Mouse (Mus musculus) heart, adult 11 months (tissue): ENCODE measurements around the gene Fam71e2.

Experiments
- DNase-seq: peaks from one replicate; pipeline ENCODE4 v3.0.0; 2022

Fam71e2 gene

DNA sequence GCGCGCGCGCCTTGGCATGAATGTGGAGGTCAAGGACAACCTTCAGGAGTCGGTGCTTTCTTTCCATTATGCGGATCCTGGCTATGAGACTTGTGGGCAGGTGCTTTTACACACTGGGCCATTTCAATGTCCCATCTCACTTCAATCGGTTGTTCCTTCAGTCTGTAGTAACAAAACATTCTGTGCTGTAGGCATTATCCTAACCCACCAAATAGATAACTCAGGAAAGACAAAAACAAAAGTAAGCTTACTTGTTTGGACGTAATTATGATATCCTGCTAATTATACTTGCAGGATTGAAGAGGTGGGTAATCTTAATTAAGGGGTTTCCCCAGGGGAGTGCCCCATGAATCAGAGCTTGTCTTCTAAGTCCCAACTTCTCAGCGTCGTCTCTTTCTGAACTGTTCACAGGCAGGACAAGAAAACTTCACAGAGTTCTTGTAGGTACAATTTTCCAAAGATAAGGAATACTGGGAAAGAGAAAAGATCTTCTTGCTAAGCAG lies 32.0 kb downstream of the Fam71e2 start:
- DNase-seq, result no peak

DNA sequence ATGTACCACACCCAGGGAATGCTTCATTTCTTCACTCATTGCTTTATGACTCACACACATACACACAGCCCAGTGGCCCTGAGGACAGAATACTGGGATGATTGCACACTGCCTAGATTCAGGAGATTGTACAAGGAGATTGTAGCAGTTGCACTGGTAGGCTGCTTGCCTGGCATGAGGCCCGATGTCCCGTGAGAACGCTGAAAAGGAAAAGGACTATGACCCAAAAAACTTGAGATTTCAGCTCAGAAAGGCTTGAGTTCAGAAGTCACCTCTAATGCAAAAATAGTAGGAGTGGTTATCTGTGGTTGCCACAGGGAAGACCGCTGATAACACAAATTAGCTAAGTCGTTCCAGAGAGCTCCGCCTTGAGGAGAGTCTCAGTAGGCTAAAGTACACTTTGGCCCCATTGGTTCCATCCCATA lies 38.1 kb downstream of the Fam71e2 start:
- DNase-seq, result no peak

DNA sequence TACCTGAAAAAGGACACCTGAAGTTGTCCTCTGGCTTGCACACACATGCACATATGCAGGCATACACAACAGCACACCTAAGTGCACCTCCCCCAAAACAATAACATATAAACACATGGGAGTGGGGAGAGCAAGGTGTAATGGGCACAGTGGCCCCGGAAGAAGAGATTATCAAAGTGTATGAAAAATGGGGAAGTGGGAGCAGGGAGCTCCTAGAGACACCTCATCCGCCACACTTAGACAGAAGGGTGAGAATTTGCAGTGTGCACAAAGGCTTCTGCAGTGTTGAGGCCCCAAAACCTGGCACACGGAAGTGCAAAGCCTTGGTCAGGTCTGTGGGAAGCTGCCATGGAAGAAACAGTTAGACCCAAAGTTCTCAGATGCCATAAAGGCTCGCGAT lies 40.0 kb downstream of the Fam71e2 start:
- DNase-seq, result no peak

DNA sequence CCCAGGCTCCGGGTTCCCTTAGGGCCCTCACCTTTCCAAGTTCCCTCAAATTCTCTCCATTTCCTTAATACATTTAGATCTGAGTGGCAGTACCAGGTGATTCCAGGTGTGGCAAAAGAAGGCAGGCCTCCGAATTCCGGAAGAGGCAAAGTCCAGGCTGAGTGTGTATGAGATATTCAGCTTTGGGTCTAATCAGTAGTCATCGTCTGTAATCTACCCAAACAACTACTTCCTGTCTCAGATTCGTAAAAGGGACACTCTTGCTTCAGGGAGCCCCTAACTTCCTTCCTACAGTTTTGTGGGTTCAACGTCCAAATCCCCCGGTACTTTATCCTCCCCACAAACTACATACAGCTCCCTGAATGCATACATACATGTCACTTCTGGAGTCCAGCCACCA lies 45.9 kb downstream of the Fam71e2 start, which contains the start of gene Tmem150b:
Gene Tmem150b (minus strand): TSS at position 81 of the 400 bp plus-strand sequence.
- no peak for DNase-seq

DNA sequence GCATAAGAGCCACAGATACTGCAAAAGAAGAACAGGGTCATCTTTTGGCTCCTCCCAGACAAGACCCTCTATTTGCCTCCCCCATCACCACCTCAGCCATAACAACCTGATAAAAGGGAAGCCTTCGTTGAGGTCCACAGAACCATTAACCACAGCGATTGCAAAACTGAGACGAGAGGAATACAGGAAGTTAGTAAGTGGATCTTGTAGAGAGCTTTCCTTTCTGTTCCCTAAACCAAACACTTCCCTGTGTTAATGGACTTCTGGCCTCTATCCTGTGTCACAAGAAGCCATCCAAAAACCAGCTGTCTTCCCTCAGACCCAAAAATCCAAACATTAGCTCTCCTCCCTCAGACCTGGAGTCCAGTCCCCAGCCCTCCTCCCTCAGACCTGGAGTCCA lies 46.7 kb downstream of the Fam71e2 start:
- DNase-seq, result no peak

DNA sequence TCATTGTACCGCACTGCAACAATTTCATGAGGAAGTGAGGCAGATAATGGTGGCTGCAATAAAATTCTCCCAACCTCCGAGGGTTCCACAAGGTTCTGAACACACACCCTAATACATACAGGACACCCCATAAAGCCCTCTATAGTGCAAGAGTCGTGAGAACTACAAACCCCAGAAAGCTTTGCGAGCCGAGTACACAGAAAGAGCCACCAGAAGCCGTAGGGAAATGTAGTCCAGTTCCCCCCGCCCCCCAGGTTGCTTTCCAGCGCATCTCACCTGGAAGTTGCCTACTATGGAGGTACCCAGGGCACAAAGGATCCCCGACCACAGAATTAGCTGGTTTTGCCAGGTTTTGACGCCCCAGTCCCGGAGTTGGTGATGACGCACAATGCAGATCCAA lies 47.6 kb downstream of the Fam71e2 start:
- DNase-seq, result peak; percentile 94

DNA sequence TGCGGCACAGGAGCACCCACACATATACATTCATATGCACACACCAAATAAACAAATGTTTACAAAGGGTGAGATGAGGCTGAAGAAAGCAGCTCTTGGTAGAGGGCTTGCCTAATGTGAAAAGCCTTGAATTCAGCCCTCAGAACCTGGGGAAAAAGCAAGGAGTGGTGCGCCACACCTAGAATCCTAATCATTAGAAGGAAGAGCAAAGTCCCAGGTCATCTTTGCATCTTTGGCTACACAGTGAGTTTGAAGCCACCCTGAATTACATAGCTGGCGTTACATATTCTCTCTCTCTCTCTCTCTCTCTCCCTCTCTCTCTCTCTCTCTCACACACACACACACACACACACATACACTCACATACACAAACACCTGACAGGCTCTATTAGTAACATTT lies 51.8 kb downstream of the Fam71e2 start:
- DNase-seq, result no peak

DNA sequence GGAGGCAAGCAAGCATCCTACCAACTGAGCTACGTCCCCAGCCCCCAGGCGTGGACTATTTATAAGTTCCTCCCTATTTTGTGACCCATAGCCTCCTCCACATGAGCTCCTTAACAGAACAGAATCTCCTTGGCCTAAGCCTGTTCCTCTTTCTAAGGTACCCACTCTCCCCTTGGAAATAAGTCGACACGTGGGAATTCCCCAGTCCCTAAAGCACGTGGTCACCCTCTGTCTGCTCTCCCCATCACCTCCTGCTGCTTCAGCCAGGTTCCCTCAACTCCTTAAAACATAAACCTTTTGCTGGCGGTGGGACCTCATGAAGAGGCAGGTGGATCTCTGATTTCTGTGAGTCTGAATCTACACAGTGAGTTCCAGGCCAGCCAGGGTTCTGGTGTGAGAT lies 54.1 kb downstream of the Fam71e2 start:
- DNase-seq, result no peak

DNA sequence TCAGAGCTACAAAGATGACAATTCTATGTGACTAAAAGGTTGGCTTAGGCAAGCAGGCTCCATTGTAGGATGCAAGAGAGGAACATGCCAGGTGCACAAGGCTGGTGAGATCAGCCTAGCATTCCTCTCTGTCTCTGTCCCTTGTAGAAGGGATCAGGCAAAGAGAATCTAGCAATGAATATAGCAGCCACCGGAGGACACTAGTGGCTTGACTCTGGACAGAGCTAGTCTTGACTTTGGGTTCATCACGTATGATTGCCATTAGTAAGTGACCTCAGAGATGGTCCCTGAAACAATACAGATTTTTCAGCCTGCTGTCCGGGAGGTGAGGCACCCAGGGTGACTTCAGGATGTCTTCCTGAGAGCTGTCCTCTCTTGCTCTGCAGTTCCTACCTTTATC lies 58.5 kb downstream of the Fam71e2 start:
- DNase-seq, result no peak

DNA sequence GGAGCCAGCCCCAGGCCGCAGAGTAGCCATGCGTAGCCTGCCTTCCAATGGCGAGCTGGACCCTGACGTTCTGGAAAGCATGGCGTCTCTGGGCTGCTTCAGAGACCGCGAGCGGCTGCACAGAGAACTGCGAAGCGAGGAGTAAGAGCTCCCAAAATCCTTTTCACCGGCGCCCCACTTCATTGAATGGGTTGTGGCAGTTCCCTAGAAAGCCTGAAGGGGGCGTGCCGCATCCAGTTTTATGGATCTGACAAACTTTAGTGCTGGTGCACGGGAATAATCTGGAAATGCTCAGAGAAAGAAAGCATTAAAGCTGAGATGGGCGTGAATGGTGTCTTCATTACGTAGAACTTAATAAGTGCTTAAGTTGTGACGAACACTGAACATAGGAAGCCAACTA lies 66.0 kb downstream of the Fam71e2 start:
- DNase-seq, result no peak
